Mouse (Mus musculus) testis, postnatal 10 days (tissue): ENCODE measurements around the gene Ptpn23.
A peak's percentile ranks its signal among the peaks of the same experiment; 100 is the strongest.
"Not testable (repeated sequence)": the region's sequence is repeated elsewhere in the genome, so short reads cannot be mapped to it uniquely, and the experiment has no call there.

ENCODE experiments used
- DNase-seq: peaks from one replicate; pipeline ENCODE4 v3.0.0; 2021; ENCODE audit warnings: low spot score

The Ptpn23 gene

GRCm38 (mm10) chr9:110408099-110408773 is at the start of gene Ptpn23:
Gene Ptpn23, minus strand, starts transcription at chr9:110408213.
- peak; percentile 97 for DNase-seq

- no peak for DNase-seq
These were observed 44.5 kb upstream of the Ptpn23 start for GRCm38 (mm10) chr9:110452523-110452922.

DNA sequence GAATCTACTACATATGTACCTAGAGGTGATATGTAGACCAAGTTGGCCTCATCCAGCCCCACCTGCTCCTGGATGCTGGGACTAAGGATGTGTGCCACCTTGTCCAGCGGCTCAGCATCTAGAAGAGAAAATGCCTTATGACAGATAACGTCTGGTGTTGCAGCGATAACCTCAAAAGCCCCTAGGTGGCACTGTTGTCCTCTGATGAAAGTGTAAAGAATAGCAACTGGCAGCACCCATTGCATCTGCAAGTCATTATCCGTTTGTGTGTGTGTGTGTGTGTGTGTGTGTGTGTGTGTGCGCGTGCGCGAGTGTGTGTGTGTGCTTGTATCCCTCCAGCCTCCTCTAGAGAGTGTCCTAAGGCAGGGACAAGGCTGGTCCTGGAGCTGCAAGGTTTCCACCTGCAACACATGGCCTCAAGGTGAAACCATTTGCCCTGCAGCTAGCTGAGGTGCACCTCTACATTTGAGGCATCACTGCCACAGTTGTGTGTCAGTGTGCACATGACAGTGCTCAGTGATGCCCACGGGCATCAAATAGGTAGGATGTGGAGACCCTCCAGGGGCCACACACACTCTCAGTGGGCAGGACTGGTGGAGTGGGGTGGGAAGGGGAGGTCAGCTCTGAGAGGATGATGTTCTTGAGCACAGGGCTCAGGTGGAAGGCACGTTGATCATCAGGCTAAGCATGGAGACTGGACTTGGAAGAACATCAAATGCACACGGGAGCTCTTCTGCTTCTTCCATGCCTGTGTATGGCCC is 41.0 kb upstream of the Ptpn23 start:
- peak; percentile 80 for DNase-seq

- no peak for DNase-seq
These were observed 40.3 kb upstream of the Ptpn23 start for GRCm38 (mm10) chr9:110448356-110448755.

- no peak for DNase-seq
These were observed 32.5 kb upstream of the Ptpn23 start for GRCm38 (mm10) chr9:110440559-110440958.

GRCm38 (mm10) chr9:110440049-110440448 is 32.0 kb upstream of the Ptpn23 start:
- DNase-seq = no peak

GRCm38 (mm10) chr9:110436041-110436440 is 28.0 kb upstream of the Ptpn23 start:
- DNase-seq = no peak

DNA sequence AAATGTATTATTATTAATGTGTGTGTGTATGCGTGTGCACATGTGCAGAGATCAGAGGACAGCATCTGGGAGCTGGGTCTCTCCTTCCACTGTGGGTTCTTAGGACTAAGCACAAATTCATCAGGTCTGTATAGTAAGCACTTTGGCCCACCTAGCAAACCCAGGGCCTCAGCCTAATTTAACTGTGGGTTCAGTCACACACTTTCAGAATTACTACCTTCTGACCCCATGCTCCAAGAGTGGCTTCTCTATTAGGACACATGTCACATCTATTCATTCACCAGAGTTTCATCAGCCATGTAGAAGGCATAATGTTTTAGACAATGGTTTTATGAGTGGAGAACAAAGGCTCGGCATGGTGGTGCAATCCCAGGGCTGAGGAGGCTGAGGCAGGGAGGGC is 25.0 kb upstream of the Ptpn23 start:
- DNase-seq = no peak

DNA sequence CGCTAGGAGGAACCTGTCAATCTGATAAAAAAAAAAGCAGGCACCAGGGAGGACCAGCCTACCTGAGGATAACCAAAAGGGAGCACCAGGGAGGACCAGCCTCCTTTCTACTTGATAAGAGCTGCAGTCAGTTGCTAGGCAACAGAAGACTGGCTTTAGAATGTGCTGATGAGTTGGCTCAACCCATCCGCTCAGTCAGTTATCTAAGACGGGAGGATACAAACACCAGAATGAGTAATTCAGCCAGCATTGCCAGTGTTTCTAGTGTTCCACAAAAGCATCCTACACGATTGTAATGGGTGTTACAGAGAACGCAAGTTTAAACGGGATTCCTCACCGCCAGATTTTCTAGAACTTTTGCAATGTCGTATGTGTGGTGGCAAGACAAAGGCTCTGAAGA is 23.2 kb upstream of the Ptpn23 start:
- DNase-seq = no peak

- no peak for DNase-seq
These were observed 11.6 kb upstream of the Ptpn23 start, which contains the start of gene Ngp for GRCm38 (mm10) chr9:110419511-110420112. Gene Ngp, plus strand, starts transcription at chr9:110419747.

- peak; percentile 78 for DNase-seq
These were observed 5.8 kb upstream of the Ptpn23 start for GRCm38 (mm10) chr9:110413785-110414184.

- peak; percentile 70 for DNase-seq
These were observed 4.9 kb upstream of the Ptpn23 start for GRCm38 (mm10) chr9:110412926-110413325.

- DNase-seq = peak; percentile 92
These were observed 3.2 kb upstream of the Ptpn23 start for GRCm38 (mm10) chr9:110410908-110411887.

DNA sequence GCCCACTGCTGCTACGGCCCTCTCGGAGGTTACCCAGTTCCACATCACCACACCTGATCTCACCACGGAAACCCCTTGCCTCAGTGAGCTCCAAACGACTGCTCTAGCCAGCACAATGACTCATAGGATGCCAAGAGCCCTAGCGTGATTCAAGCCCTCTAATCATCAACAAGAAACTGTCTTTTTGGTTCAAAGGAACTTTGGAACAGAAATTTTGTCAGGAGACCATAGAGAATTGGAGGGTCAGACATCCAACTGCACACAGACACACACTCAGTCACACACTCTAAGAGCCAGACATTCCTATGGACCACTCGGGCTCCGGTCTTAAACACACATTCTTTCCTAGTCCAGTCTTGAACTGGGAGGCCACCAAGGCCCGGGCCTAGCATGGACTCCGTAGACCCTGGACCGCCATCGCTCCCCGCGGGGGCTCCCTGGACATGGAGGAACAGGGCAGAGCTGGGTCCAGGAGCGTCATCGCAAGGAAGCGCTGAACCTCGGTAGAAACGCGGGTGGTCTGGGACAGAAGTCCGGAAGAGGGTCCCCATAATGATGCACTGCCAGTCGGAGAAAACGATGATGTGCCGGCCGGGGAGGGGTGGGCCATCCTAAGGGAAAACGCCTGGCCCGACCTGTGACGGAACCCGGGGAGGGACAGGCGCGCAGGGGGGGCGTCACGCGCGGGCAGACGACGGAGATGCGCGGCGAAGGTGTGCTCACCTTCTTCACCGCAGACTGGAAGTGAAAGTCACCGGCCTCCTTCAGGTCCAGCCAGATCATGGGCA is 508 bp downstream of the Ptpn23 start:
- no peak for DNase-seq

DNA sequence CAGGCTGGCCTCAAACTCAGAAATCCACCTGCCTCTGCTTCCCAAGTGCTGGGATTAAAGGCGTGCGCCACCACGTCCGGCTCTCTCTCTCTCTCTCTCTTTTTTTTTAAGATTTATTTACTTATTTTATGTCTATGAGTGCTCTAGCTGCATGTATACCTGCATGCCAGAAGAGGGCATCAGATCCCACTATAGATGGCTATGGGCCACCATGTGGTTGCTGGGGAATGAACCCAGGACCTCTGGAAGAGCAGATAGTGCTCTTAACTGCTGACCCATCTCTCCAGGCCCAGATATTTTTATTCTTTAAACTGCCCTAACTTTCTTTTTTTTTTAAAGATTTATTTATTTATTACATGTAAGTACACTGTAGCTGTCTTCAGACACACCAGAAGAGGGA is 4.8 kb downstream of the Ptpn23 start:
- not testable (repeated sequence) for DNase-seq

GRCm38 (mm10) chr9:110402731-110403130 is 5.3 kb downstream of the Ptpn23 start:
- no peak for DNase-seq

DNA sequence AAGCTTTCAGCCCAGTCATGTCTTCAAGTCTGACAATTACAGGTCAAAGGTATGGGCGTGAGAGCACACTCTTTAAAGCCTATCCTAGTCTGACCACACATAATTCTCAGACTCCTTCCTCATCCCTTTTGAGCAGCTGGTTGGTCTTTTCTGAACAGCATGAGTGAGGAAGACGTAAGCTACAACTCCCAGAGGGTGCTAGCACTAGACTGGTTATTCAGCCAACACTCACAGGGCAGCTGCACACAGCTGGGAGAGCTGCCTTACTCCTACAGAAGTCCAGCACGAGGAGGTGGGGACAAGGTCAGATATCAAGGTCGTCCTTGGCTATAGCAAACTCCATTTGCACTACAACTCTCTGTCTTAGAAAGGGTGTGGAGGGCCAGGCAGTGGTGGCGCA is 7.4 kb downstream of the Ptpn23 start:
- peak; percentile 73 for DNase-seq

DNA sequence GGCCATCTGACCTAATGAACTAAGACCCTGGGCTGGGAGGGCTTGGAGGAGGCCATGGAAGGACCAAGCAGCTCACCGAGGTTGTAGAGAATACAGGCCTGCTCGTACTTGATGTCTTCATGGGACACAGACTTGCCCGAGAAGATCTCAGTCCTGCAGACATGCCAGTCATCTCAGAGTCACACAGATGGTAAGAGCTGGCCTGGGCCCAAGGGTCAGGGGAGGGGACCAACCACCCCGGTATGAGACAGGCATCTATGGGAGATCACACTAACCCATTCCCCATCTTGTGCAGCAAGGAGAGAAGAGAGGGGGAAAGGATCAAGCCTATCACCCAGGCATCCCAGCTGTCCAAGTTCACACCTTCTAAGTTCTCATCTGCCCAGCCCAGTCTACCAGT is 14.7 kb downstream of the Ptpn23 start:
- DNase-seq = no peak

GRCm38 (mm10) chr9:110390843-110391242 is 17.2 kb downstream of the Ptpn23 start:
- DNase-seq = no peak

GRCm38 (mm10) chr9:110388011-110388410 is 20.0 kb downstream of the Ptpn23 start:
- peak; percentile 36 for DNase-seq

DNA sequence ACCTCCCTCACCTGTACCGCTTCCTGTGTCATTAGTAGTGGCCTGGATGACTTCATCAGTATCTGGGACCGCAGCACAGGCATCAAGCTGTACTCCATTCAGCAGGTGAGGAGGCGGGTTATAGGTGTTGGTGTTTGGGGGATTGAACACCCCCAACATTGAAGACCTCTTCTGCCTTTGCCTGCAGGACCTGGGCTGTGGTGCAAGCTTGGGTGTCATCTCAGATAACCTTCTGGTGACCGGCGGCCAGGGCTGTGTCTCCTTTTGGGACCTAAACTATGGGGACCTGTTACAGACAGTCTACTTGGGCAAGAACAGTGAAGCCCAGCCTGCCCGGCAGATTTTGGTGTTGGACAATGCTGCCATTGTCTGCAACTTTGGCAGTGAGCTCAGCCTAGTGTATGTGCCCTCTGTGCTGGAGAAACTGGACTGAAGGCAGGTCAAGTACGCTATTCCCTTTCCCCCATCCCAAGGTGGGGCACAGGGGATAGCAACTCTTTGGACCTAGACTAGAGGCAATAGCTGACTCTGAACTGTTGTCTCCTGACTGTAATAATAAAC is 23.6 kb downstream of the Ptpn23 start:
- peak; percentile 58 for DNase-seq
